Mouse (Mus musculus): Measurements from ENCODE around the gene Cptp. TPM values are rescaled to one million over a fixed set of nuclear protein-coding genes. Genes with fewer than 3 reads are reported as not detected.

Cptp gene
- total RNA-seq, 4 experiments from 2014 or later = 7.3 to 9.9 (median 8.6) TPM

Small RNA genes lying within 50 kb of the gene (microRNA-seq; reads per million reads assigned to microRNA genes)
- not detected for gene Gm22991

Other genes with a start within 250 kb of the Cptp start
- 10 to 100 TPM; 29.2 to 37.0 (median 30.2) TPM for gene Cdk11b, start 244.6 kb downstream of the Cptp start, total RNA-seq (2022)
- not detected for gene Gm10563, start 224.0 kb downstream of the Cptp start, total RNA-seq (2022)
- 1 to 10 TPM; 6.7 to 9.0 (median 7.4) TPM for gene Mmp23, start 216.1 kb downstream of the Cptp start, total RNA-seq (2022)
- gene Mib2, start 200.2 kb downstream of the Cptp start, total RNA-seq (2022) = 10 to 100 TPM; 25.4 to 30.1 (median 27.1) TPM
- 1 to 10 TPM in 3 of 4 experiments, under 1 TPM in 1; 0.98 to 2.4 (median 1.3) TPM for gene Fndc10, start 175.1 kb downstream of the Cptp start, total RNA-seq (2022)
- gene Ssu72, start 164.6 kb downstream of the Cptp start, total RNA-seq (2022) = 10 to 100 TPM; 43.2 to 53.5 (median 51.2) TPM
- under 1 TPM in 3 of 4 experiments, not detected in 1; 0.11 to 0.81 (median 0.13) TPM for gene Tmem240, start 134.6 kb downstream of the Cptp start, total RNA-seq (2022)
- gene Atad3a, start 108.3 kb downstream of the Cptp start, total RNA-seq (2022) = 10 to 100 TPM; 34.9 to 45.7 (median 40.8) TPM
- 1 to 10 TPM; 5.6 to 9.8 (median 8.1) TPM for gene Vwa1, start 94.7 kb downstream of the Cptp start, total RNA-seq (2022)
- 1 to 10 TPM in 1 of 4 experiments, under 1 TPM in 3; 0.66 to 1.1 (median 0.81) TPM for gene Tmem88b, start 83.6 kb downstream of the Cptp start, total RNA-seq (2022)
- not detected for gene Ankrd65, start 79.0 kb downstream of the Cptp start, total RNA-seq (2022)
- gene Mrpl20, start 66.6 kb downstream of the Cptp start, total RNA-seq (2022) = 10 to 100 TPM; 78.5 to 86.8 (median 80.6) TPM
- 10 to 100 TPM; 20.3 to 30.7 (median 26.2) TPM for gene Ccnl2, start 57.0 kb downstream of the Cptp start, total RNA-seq (2022)
- 100 to 1,000 TPM; 112 to 128 (median 117) TPM for gene Aurkaip1, start 38.2 kb downstream of the Cptp start, total RNA-seq (2022)
- gene Mxra8, start 29.8 kb downstream of the Cptp start, total RNA-seq (2022) = 10 to 100 TPM; 19.7 to 30.4 (median 24.4) TPM
- gene Dvl1, start 22.0 kb downstream of the Cptp start, total RNA-seq (2022) = 10 to 100 TPM; 41.3 to 50.7 (median 49.8) TPM
- gene Tas1r3, start 6.1 kb downstream of the Cptp start, total RNA-seq (2022) = under 1 TPM; 0.17 to 0.19 (median 0.19) TPM
- gene Ints11, start 106 bp upstream of the Cptp start, total RNA-seq (2022) = 10 to 100 TPM; 13.9 to 14.5 (median 14.1) TPM
- 10 to 100 TPM in 3 of 4 experiments, 1 to 10 TPM in 1; 9.6 to 11.9 (median 10.9) TPM for gene Pusl1, start 22.3 kb upstream of the Cptp start, total RNA-seq (2022)
- 10 to 100 TPM in 2 of 4 experiments, 1 to 10 TPM in 2; 9.5 to 13.8 (median 10.9) TPM for gene Acap3, start 22.4 kb upstream of the Cptp start, total RNA-seq (2022)
- 10 to 100 TPM; 46.5 to 51.6 (median 49.3) TPM for gene Ube2j2, start 74.4 kb upstream of the Cptp start, total RNA-seq (2022)
- 10 to 100 TPM; 17.5 to 20.9 (median 18.4) TPM for gene C1qtnf12, start 92.9 kb upstream of the Cptp start, total RNA-seq (2022)
- 1 to 10 TPM; 2.6 to 3.2 (median 2.8) TPM for gene B3galt6, start 123.2 kb upstream of the Cptp start, total RNA-seq (2022)
- 100 to 1,000 TPM in 1 of 4 experiments, 10 to 100 TPM in 3; 72.8 to 103 (median 87.1) TPM for gene Sdf4, start 123.4 kb upstream of the Cptp start, total RNA-seq (2022)
- not detected for gene Tnfrsf4, start 144.4 kb upstream of the Cptp start, total RNA-seq (2022)
- under 1 TPM in 2 of 4 experiments, not detected in 2; 0.25 to 0.75 TPM for gene Tnfrsf18, start 156.7 kb upstream of the Cptp start, total RNA-seq (2022)
- under 1 TPM in 1 of 4 experiments, not detected in 3; 0.28 TPM for gene Ttll10, start 190.0 kb upstream of the Cptp start, total RNA-seq (2022)
- gene 9430015G10Rik, start 240.5 kb upstream of the Cptp start, total RNA-seq (2022) = 1 to 10 TPM; 2.1 to 3.3 (median 2.3) TPM

Data from heart, adult 8-10 months (tissue).